Comparison of ENCODE assay signal across 1 mouse cellular context in genomic region chr10:84577071-84577727, GRCm38 (mm10).
TF ChIP-seq lines count a peak whose summit lies in the region.

No protein-coding gene starts in this region.

TF ChIP-seq in CH12.LX, 34 proteins besides CTCF, POLR2A, EP300 and RAD21:
- TF ChIP-seq GABPA (IDR thresholded peaks at IDR 0.05; ENCODE audit: insufficient replicate concordance, low read depth, low read length) (no peak), PAX5 (IDR thresholded peaks at IDR 0.05; ENCODE audit: low read length) (no peak), JUN (IDR thresholded peaks at IDR 0.05; ENCODE audit: insufficient read depth, low read depth, low read length) (no peak), ELF1 (IDR thresholded peaks at IDR 0.05; ENCODE audit: low read depth, low read length) (peak; percentile 42; the same call in 1 of the 2 replicates), MXI1 (IDR thresholded peaks at IDR 0.05; ENCODE audit: low read depth, low read length) (peak; percentile 85; the same call in 1 of the 2 replicates), CHD1 (IDR thresholded peaks at IDR 0.05; ENCODE audit: low read depth, low read length) (no peak), ZMIZ1 (IDR thresholded peaks at IDR 0.05; ENCODE audit: low read depth, low read length) (no peak), MYC (IDR thresholded peaks at IDR 0.05; ENCODE audit: low read depth, low read length) (no peak), RCOR1 (conservative IDR thresholded peaks at IDR 0.05; ENCODE audit: low read depth, low read length) (no peak), CHD2 (IDR thresholded peaks at IDR 0.05; ENCODE audit: low read length) (0 out of 2 replicates have a peak, but pooled peaks have one; percentile 40), USF2 (conservative IDR thresholded peaks at IDR 0.05; ENCODE audit: low read depth, low read length) (no peak), MAZ (IDR thresholded peaks at IDR 0.05; ENCODE audit: low read depth, low read length) (peak; percentile 67; the same call in 1 of the 2 replicates), ZKSCAN1 (IDR thresholded peaks at IDR 0.05; ENCODE audit: borderline replicate concordance, low read depth, low read length) (no peak), SMC3 (IDR thresholded peaks at IDR 0.05; ENCODE audit: low read depth, low read length) (no peak), ETS1 (conservative IDR thresholded peaks at IDR 0.05; ENCODE audit: low read depth, low read length) (no peak), MEF2A (IDR thresholded peaks at IDR 0.05; ENCODE audit: borderline replicate concordance, low read depth, low read length) (no peak), ZNF384 (IDR thresholded peaks at IDR 0.05; ENCODE audit: low read depth, low read length) (no peak), MAFK (IDR thresholded peaks at IDR 0.05; ENCODE audit: insufficient replicate concordance, low read length) (no peak), TBP (conservative IDR thresholded peaks at IDR 0.05; ENCODE audit: low read depth, low read length) (no peak), IRF4 (IDR thresholded peaks at IDR 0.05; ENCODE audit: low read depth, low read length) (no peak), BHLHE40 (IDR thresholded peaks at IDR 0.05; ENCODE audit: low read depth, low read length) (peak; percentile 71), SIN3A (IDR thresholded peaks at IDR 0.05; ENCODE audit: low read length) (peak; percentile 75; the same call in 1 of the 2 replicates), POLR2AphosphoS2 (IDR thresholded peaks at IDR 0.05; ENCODE audit: low read depth, low read length) (no peak), KAT2A (IDR thresholded peaks at IDR 0.05; ENCODE audit: insufficient replicate concordance, low read length) (no peak), UBTF (IDR thresholded peaks at IDR 0.05; ENCODE audit: low read depth, low read length) (no peak), HCFC1 (IDR thresholded peaks at IDR 0.05; ENCODE audit: low read depth, low read length) (no peak), USF1 (IDR thresholded peaks at IDR 0.05; ENCODE audit: low read depth, low read length) (no peak), ZC3H11A (IDR thresholded peaks at IDR 0.05; ENCODE audit: low read depth, low read length) (no peak), MAX (IDR thresholded peaks at IDR 0.05; ENCODE audit: low read length) (peak; percentile 88), NELFE (IDR thresholded peaks at IDR 0.05; ENCODE audit: low read depth, low read length) (no peak), JUND (conservative IDR thresholded peaks at IDR 0.05; ENCODE audit: low read depth, low read length) (no peak), TCF12 (IDR thresholded peaks at IDR 0.05; ENCODE audit: low read depth, low read length) (no peak), NRF1 (IDR thresholded peaks at IDR 0.05; ENCODE audit: low read depth, low read length) (no peak)
